Mouse (Mus musculus): ENCODE data around the gene Gkap1.
A peak's percentile ranks its signal among the peaks of the same experiment; 100 is the strongest.

Gene Gkap1

GRCm38 (mm10) chr13:58275599-58275998 is at the start of gene Gkap1:
Gene Gkap1 (minus strand): TSS chr13:58275699.
- DNase-seq, result no peak

GRCm38 (mm10) chr13:58317768-58318167 is 42.3 kb upstream of the Gkap1 start:
- no peak for DNase-seq

GRCm38 (mm10) chr13:58314991-58315390 is 39.5 kb upstream of the Gkap1 start:
- DNase-seq, result no peak

GRCm38 (mm10) chr13:58313758-58314157 is 38.3 kb upstream of the Gkap1 start:
- no peak for DNase-seq

GRCm38 (mm10) chr13:58311351-58311750 is 35.9 kb upstream of the Gkap1 start:
- no peak for DNase-seq

GRCm38 (mm10) chr13:58309499-58309898 is 34.0 kb upstream of the Gkap1 start:
- no peak for DNase-seq

- no peak for DNase-seq
These were observed 32.0 kb upstream of the Gkap1 start for GRCm38 (mm10) chr13:58307453-58307852.

- no peak for DNase-seq
These were observed 29.7 kb upstream of the Gkap1 start for GRCm38 (mm10) chr13:58305230-58305629.

GRCm38 (mm10) chr13:58302421-58303145 is 27.1 kb upstream of the Gkap1 start:
- DNase-seq, result no peak

- no peak for DNase-seq
These were observed 26.5 kb upstream of the Gkap1 start for GRCm38 (mm10) chr13:58301961-58302360.

GRCm38 (mm10) chr13:58298756-58299155 is 23.3 kb upstream of the Gkap1 start:
- DNase-seq, result no peak

GRCm38 (mm10) chr13:58295582-58295981 is 20.1 kb upstream of the Gkap1 start:
- no peak for DNase-seq

GRCm38 (mm10) chr13:58292811-58293210 is 17.3 kb upstream of the Gkap1 start:
- DNase-seq, result no peak

- no peak for DNase-seq
These were observed 13.8 kb upstream of the Gkap1 start for GRCm38 (mm10) chr13:58289308-58289707.

GRCm38 (mm10) chr13:58287822-58288221 is 12.3 kb upstream of the Gkap1 start:
- peak; percentile 27 to 30 for DNase-seq

- DNase-seq, result no peak
These were observed 8.0 kb upstream of the Gkap1 start for GRCm38 (mm10) chr13:58283466-58283865.

- no peak for DNase-seq
These were observed 6.4 kb upstream of the Gkap1 start for GRCm38 (mm10) chr13:58281936-58282335.

GRCm38 (mm10) chr13:58280528-58280927 is 5.0 kb upstream of the Gkap1 start:
- DNase-seq, result no peak

- no peak for DNase-seq
These were observed 757 bp upstream of the Gkap1 start for GRCm38 (mm10) chr13:58276256-58276655.

- DNase-seq, result no peak
These were observed 423 bp downstream of the Gkap1 start for GRCm38 (mm10) chr13:58275076-58275475.

GRCm38 (mm10) chr13:58274259-58274991 is 1.1 kb downstream of the Gkap1 start:
- peak; percentile 32 to 51 for DNase-seq

- DNase-seq, result peak in 1 of 2 experiments; percentile 6
These were observed 1.9 kb downstream of the Gkap1 start for GRCm38 (mm10) chr13:58273411-58274258.

- no peak for DNase-seq
These were observed 8.6 kb downstream of the Gkap1 start for GRCm38 (mm10) chr13:58266864-58267263.
